Mouse (Mus musculus) midbrain, postnatal 0 days (tissue): ENCODE measurements around the gene Muc2. TPM values are rescaled to one million over a fixed set of nuclear protein-coding genes. Genes with fewer than 3 reads are reported as not detected.

Experiments
- ATAC-seq: fragments of 200-750 bp; cut with Nextera tagmentation; 2 replicates; pipeline ENCODE4 v1.8.0; 2017; ENCODE audit warnings: moderate number of reproducible peaks, mild to moderate bottlenecking, moderate TSS enrichment, moderate library complexity; ENCODE audit not compliant: low FRiP score
- DNase-seq: peaks from one replicate; pipeline ENCODE4 v3.0.0-alpha.2; 2015; ENCODE audit warnings: low spot score
- H3K27ac ChIP-seq: fragments of 300-500 bp; sonication (generic); 2 replicates; pipeline ENCODE4 v1.5.1; 2014; ENCODE audit warnings: low read depth, mild to moderate bottlenecking, low read length, mixed read lengths
- H3K27me3 ChIP-seq: fragments of 300-500 bp; sonication (generic); 2 replicates; pipeline ENCODE4 v1.6.1; 2014; ENCODE audit warnings: low read length, control low read depth, mixed read lengths; ENCODE audit not compliant: insufficient read depth
- H3K36me3 ChIP-seq: fragments of 300-500 bp; sonication (generic); 2 replicates; pipeline ENCODE4 v1.6.1; 2014; ENCODE audit warnings: low read length, control low read depth, mixed read lengths; ENCODE audit not compliant: insufficient read depth
- H3K4me1 ChIP-seq: fragments of 300-500 bp; sonication (generic); 2 replicates; pipeline ENCODE4 v1.6.1; 2014; ENCODE audit warnings: mild to moderate bottlenecking, control low read depth, antibody characterized with exemption, low read length, mixed read lengths; ENCODE audit not compliant: insufficient read depth
- H3K4me2 ChIP-seq: fragments of 300-500 bp; sonication (generic); 2 replicates; pipeline ENCODE4 v1.6.1; 2014; ENCODE audit warnings: low read depth, mild to moderate bottlenecking, low read length, mixed read lengths; ENCODE audit not compliant: poor library complexity, severe bottlenecking
- H3K4me3 ChIP-seq: fragments of 300-500 bp; sonication (generic); 2 replicates; pipeline ENCODE4 v1.5.1; 2014; ENCODE audit warnings: low read depth, mild to moderate bottlenecking, low read length, moderate library complexity
- H3K9ac ChIP-seq: fragments of 300-500 bp; sonication (generic); replicated peaks from 2 replicates; pipeline ENCODE4 v1.6.1; 2014; ENCODE audit warnings: mild to moderate bottlenecking, low read length, moderate library complexity, mixed read lengths; ENCODE audit not compliant: poor library complexity, severe bottlenecking
- H3K9me3 ChIP-seq: fragments of 300-500 bp; sonication (generic); 2 replicates; pipeline ENCODE4 v1.6.1; 2016; ENCODE audit warnings: low read length, control low read depth
- CTCF ChIP-seq: IDR thresholded peaks from 2 replicates; pipeline ENCODE4 v1.5.1; 2016; ENCODE audit warnings: antibody characterized with exemption, mild to moderate bottlenecking
- WGBS: fragments of 180-500 bp; shearing (Covaris S2); extraction: QIAGEN DNeasy Blood & Tissue Kit; methylation state at CpG from one replicate; pipeline ENCODE4 v1.1.7; 2014; 5-methylcytosine and 5-hydroxymethylcytosine counted together
- polyA plus RNA-seq: library from polyadenylated mRNA; unstranded; fragments of >200 nt; fragmentation: Nextera tagmentation; extraction: Ambion mirVana; gene quantifications from 2 replicates; pipeline ENCODE4 v1.2.1, GENCODE M21; 2015
- total RNA-seq: library from RNA; depleted of rRNA; stranded (reverse); fragments of >200 nt; gene quantifications from 2 replicates; pipeline ENCODE4 v1.2.3, GENCODE M21; 2014

Muc2 gene
- total and polyA plus RNA-seq, 2 experiments from 2014 or later = 0.58 to 0.77 TPM

DNA sequence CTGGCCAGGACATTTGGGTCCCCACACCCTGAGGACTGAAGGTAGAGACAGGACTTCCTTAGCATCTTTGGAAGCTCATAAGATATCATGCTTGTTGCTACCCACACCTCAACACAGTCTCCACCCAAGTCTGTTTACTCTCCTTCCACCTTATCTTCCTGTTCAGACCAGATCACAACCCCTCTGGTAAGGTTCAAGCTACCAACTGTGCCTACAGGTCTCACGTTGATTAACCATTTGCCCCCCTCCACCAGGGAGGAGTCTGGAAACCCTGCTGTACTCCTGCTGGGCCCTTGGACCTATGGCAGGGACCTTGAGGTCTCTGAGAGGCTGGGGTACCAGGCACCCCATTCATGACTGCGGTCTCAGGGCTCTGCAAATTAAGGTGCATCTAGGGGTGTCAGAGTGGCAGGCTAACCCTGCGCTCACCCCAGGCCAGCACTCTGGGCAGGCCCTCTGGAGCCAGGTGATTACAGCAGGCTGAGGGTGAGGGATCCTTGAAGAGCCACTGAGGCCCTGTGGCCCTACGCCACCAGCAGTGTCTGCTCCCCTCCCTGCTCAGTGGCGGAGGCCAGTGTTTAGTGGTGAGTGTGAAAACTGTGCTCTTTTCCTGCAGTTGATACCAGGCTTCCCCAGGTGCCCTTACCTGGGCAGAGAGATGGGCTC lies 18.4 kb upstream of the Muc2 start:
- TF ChIP-seq CTCF = no peak
- ATAC-seq (no peak), DNase-seq (no peak)
- no peak overlapping the region for H3K4me2 ChIP-seq
- H3K4me3 ChIP-seq = no peak overlapping the region
- no peaks in the 10 kb centered on the region for H3K9me3 ChIP-seq
- H3K27me3 ChIP-seq = no peaks in the 10 kb centered on the region
- no peak overlapping the region for H3K9ac ChIP-seq
- no peak overlapping the region for H3K27ac ChIP-seq
- H3K36me3 ChIP-seq = no peaks in the 10 kb centered on the region
- H3K4me1 ChIP-seq = no peaks in the 10 kb centered on the region
- whole genome bisulfite sequencing = 87% methylated on average over 5 of the region's 5 CpGs

DNA sequence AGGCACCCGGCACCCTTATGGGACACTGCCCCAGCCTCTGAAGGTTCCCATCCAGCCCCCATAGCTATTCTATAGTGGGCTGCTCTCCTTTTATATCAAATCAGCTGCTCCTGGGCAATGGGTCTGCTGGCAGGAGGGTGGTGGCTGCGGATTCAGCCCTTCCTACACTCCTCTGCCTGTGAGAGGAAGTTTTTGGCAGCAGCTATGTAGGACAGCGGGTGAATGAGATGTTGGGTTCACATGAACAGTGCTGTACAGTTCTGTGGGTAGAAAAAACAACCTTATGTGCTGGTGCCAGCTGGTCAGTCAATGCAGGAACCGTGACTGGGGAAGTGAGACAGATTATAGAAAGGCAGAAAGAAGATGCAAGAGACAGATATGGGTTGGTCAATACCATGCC lies 11.2 kb upstream of the Muc2 start:
- TF ChIP-seq CTCF = no peak
- H3K27ac ChIP-seq = no peak overlapping the region
- no peak overlapping the region for H3K4me2 ChIP-seq
- H3K9me3 ChIP-seq = no peaks in the 10 kb centered on the region
- no peak overlapping the region for H3K4me3 ChIP-seq
- ATAC-seq (no peak), DNase-seq (no peak)
- no peak overlapping the region for H3K9ac ChIP-seq
- no peaks in the 10 kb centered on the region for H3K36me3 ChIP-seq
- WGBS = 80% methylated on average over 4 of the region's 4 CpGs
- H3K4me1 ChIP-seq = no peaks in the 10 kb centered on the region
- no peaks in the 10 kb centered on the region for H3K27me3 ChIP-seq

DNA sequence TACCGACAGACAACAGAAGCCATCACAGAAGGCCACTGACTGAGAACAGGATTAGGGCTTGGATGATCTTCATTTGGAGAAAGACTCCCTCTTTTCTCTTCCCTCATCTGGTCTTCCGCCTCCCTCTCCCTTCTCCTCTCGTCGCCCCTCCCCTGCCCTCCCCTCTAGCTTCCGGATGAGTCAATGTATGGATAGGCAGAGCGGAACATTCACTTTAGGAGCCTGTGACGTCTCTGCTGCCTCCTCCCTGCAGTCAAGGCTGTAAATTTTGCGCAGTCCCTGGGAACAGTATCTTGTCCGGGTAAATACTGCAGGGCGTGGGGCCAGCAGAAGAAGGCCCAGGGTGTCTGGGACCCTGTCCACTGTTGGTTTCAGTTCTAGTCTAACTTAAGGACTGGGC lies 2.8 kb upstream of the Muc2 start:
- WGBS = 54% methylated on average over 10 of the region's 10 CpGs

GRCm38 (mm10) chr7:141693591-141694273 lies 3.6 kb downstream of the Muc2 start:
- WGBS = 58% methylated on average over 30 of the region's 30 CpGs
- no peaks in the 10 kb centered on the region for H3K36me3 ChIP-seq
- H3K4me2 ChIP-seq = peak overlapping the region; percentile 15
- 0 out of 2 replicates have a peak, but pooled peaks have one; percentile 30 for TF ChIP-seq CTCF
- peak; percentile 27 for DNase-seq
- no peak overlapping the region for H3K4me3 ChIP-seq
- ATAC-seq = peak; percentile 41; the same call in 1 of the 2 replicates
- H3K27ac ChIP-seq = no peak overlapping the region
- peaks cover 3% of the 10 kb centered on the region; the same call in 1 of the 2 replicates for H3K27me3 ChIP-seq
- no peaks in the 10 kb centered on the region for H3K4me1 ChIP-seq
- H3K9me3 ChIP-seq = no peaks in the 10 kb centered on the region
- no peak overlapping the region for H3K9ac ChIP-seq

More for the DNA sequence above, 2.8 kb upstream of the Muc2 start:
- Histone ChIP-seq H3K27me3 (no peaks in the 10 kb centered on the region), H3K4me1 (no peaks in the 10 kb centered on the region), H3K4me3 (no peak overlapping the region), H3K9ac (no peak overlapping the region), H3K9me3 (no peaks in the 10 kb centered on the region), H3K27ac (no peak overlapping the region), H3K36me3 (no peaks in the 10 kb centered on the region), H3K4me2 (no peak overlapping the region)
- no peak for ATAC-seq
- no peak for DNase-seq
- TF ChIP-seq CTCF = no peak

DNA sequence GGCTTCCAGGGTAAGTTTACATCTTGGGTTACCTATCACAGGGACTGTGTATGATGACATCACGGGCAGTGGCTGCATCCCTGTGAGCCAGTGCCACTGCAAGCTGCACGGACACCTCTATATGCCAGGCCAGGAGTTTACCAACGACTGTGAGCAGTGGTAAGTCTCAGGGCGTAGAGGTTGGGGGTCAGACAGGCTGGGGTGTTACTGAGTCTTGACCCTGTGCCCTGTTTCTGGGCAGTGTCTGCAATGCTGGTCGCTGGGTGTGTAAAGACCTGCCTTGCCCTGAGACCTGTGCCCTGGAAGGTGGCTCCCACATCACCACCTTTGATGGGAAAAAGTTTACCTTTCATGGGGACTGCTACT lies 4.1 kb downstream of the Muc2 start:
- ATAC-seq (no peak), DNase-seq (no peak)
- TF ChIP-seq CTCF = no peak
- Histone ChIP-seq H3K36me3 (no peaks in the 10 kb centered on the region), H3K4me3 (no peak overlapping the region), H3K27me3 (peaks cover 3% of the 10 kb centered on the region; the same call in 1 of the 2 replicates), H3K4me2 (no peak overlapping the region), H3K27ac (no peak overlapping the region), H3K4me1 (no peaks in the 10 kb centered on the region), H3K9ac (no peak overlapping the region), H3K9me3 (no peaks in the 10 kb centered on the region)
- WGBS = 84% methylated on average over 5 of the region's 5 CpGs

DNA sequence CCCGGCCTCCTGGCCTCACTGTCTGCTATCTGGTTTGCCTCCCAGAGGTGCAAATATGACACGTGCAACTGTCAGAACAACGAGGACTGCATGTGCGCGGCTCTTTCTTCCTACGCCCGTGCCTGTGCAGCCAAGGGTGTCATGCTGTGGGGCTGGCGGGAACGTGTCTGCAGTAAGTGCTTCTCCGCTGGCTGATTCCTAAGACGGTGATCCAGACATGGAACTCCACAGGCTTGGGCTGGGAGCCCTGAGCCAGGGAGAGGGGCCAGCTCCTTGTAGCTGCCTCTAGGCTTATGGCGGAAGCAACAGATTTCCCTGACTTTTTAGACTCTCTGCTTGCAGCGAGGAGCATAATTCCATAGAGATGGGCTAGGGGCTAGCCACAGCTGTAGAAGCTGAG lies 6.4 kb downstream of the Muc2 start:
- Histone ChIP-seq H3K4me2 (no peak overlapping the region), H3K9ac (no peak overlapping the region), H3K4me3 (no peak overlapping the region), H3K36me3 (no peaks in the 10 kb centered on the region), H3K27me3 (peaks cover 3% of the 10 kb centered on the region; the same call in 1 of the 2 replicates), H3K4me1 (no peaks in the 10 kb centered on the region), H3K27ac (no peak overlapping the region), H3K9me3 (no peaks in the 10 kb centered on the region)
- WGBS = 78% methylated on average over 13 of the region's 13 CpGs
- ATAC-seq = no peak
- no peak for TF ChIP-seq CTCF
- no peak for DNase-seq
